Mouse (Mus musculus) limb, embryonic 14.5 days (tissue): ENCODE measurements at regions not wholly inside any gene's neighbourhood (a gene's known extent, or its start where the extent isn't known, plus 50 kb on each side); places are given as distances from the start of the nearest gene placed in this dataset.

Experiments
- ATAC-seq: fragments of 200-750 bp; cut with Nextera tagmentation; 2 replicates; pipeline ENCODE4 v1.8.0; 2017; ENCODE audit warnings: low read depth, moderate number of reproducible peaks, moderate TSS enrichment; ENCODE audit not compliant: low FRiP score
- DNase-seq: peaks from one replicate; pipeline ENCODE4 v3.0.0-alpha.2; 2015; ENCODE audit warnings: low spot score
- H3K27ac ChIP-seq: fragments of 300-500 bp; sonication (generic); replicated peaks from 2 replicates; pipeline ENCODE4 v1.5.1; 2014; ENCODE audit warnings: low read depth, mild to moderate bottlenecking, low read length, moderate library complexity, mixed read lengths
- H3K27me3 ChIP-seq: fragments of 300-500 bp; sonication (generic); 2 replicates; pipeline ENCODE4 v1.6.1; 2014; ENCODE audit warnings: low read length, mixed read lengths; ENCODE audit not compliant: control insufficient read depth, insufficient read depth
- H3K36me3 ChIP-seq: fragments of 300-500 bp; sonication (generic); 2 replicates; pipeline ENCODE4 v1.6.1; 2014; ENCODE audit warnings: mild to moderate bottlenecking, low read length, moderate library complexity, mixed read lengths; ENCODE audit not compliant: control insufficient read depth, insufficient read depth
- H3K4me1 ChIP-seq: fragments of 300-500 bp; sonication (generic); 2 replicates; pipeline ENCODE4 v1.6.1; 2014; ENCODE audit warnings: antibody characterized with exemption, low read length, mixed read lengths; ENCODE audit not compliant: control insufficient read depth, insufficient read depth
- H3K4me2 ChIP-seq: fragments of 300-500 bp; sonication (generic); replicated peaks from 2 replicates; pipeline ENCODE4 v1.6.1; 2014; ENCODE audit warnings: low read depth, mild to moderate bottlenecking, low read length, moderate library complexity; ENCODE audit not compliant: severe bottlenecking
- H3K4me3 ChIP-seq: fragments of 300-500 bp; sonication (generic); replicated peaks from 2 replicates; pipeline ENCODE4 v1.5.1; 2014; ENCODE audit warnings: low read length
- H3K9ac ChIP-seq: fragments of 300-500 bp; sonication (generic); 2 replicates; pipeline ENCODE4 v1.6.1; 2014; ENCODE audit warnings: mild to moderate bottlenecking, low read depth, low read length, moderate library complexity; ENCODE audit not compliant: severe bottlenecking
- H3K9me3 ChIP-seq: fragments of 300-500 bp; sonication (generic); 2 replicates; pipeline ENCODE4 v1.6.1; 2016; ENCODE audit warnings: low read length; ENCODE audit not compliant: control insufficient read depth
- POLR2A ChIP-seq: fragments of 200-500 bp; IDR thresholded peaks from 2 replicates; pipeline ENCODE4 v1.8.0; 2012; ENCODE audit warnings: inconsistent platforms, mild to moderate bottlenecking, moderate library complexity, borderline replicate concordance; ENCODE audit not compliant: insufficient read depth, insufficient read length; ENCODE audit errors: extremely low read depth
- WGBS: fragments of 180-500 bp; shearing (Covaris S2); extraction: QIAGEN DNeasy Blood & Tissue Kit; methylation state at CpG from one replicate; pipeline ENCODE4 v1.1.7; 2014; 5-methylcytosine and 5-hydroxymethylcytosine counted together

GRCm38 (mm10) chr4:55194552-55194951, 155.3 kb upstream of the Rad23b start:
- H3K9ac ChIP-seq, result no peak overlapping the region
- H3K9me3 ChIP-seq, result no peaks in the 10 kb centered on the region
- no peak overlapping the region for H3K27ac ChIP-seq
- no peak overlapping the region for H3K4me3 ChIP-seq
- WGBS, result 83% methylated on average over 4 of the region's 4 CpGs
- no peak for TF ChIP-seq POLR2A
- ATAC-seq, result no peak
- DNase-seq, result no peak
- H3K36me3 ChIP-seq, result no peaks in the 10 kb centered on the region
- no peaks in the 10 kb centered on the region for H3K27me3 ChIP-seq
- no peak overlapping the region for H3K4me2 ChIP-seq
- H3K4me1 ChIP-seq, result no peaks in the 10 kb centered on the region

DNA sequence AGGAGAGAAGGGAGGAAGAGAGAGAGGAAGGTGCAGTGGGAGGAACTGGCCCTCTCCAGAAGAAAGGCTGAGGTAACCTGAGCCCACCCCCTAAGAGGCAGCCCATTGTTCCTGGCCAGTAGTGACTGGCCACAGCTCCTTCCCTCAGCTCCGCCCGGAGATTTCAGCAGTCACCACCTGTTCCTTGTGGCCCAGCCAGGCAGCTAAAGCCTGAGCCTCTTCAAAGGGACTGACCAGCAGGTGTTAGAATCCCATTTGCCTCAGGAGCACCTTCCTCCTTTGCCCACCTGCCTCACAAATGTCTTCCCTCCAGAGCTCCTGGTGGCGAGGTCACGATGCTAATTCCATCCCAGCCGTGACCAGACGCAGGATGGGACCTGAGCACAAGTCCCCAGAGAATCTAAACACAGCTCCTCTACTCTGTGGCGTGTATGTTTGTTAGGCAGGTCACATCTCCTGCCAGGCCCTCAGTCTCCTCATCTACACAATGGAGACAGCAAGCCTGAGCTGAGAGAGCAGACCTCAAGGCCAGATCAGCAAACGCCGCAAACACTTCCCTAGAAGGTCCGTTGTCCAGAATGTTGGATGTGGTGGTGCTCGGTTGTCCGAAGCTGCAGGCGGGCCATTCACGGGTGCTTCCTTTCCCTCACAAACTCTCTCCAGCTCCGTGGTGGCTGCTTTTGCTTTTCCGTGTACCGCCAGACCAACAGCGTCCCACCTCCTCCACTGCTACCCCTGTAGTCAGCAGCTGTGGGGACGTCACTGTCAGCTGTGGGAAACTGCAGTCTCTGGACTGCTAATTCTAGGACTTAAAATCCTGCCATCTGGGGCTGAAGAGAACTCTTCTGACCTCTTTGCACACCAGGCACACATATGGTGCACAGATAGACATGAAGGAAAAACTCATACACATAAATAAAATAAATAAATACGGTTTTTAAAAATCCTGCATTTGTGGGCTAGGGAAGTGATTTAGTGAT, 145.8 kb upstream of the Rad23b start:
- TF ChIP-seq POLR2A, result no peak
- 30% methylated on average over 20 of the region's 20 CpGs for WGBS
- no peak overlapping the region for H3K27ac ChIP-seq
- H3K9ac ChIP-seq, result peak overlapping the region; percentile 22; the same call in 1 of the 2 replicates
- no peak overlapping the region for H3K4me3 ChIP-seq
- no peaks in the 10 kb centered on the region for H3K27me3 ChIP-seq
- H3K4me1 ChIP-seq, result peaks cover 16% of the 10 kb centered on the region
- peak overlapping the region; percentile 5; the same call in 1 of the 2 replicates for H3K4me2 ChIP-seq
- ATAC-seq, result peak; percentile 45; the same call in 1 of the 2 replicates
- peak; percentile 13 for DNase-seq
- no peaks in the 10 kb centered on the region for H3K36me3 ChIP-seq
- H3K9me3 ChIP-seq, result no peaks in the 10 kb centered on the region

GRCm38 (mm10) chr4:55206226-55206625, 143.6 kb upstream of the Rad23b start:
- Histone ChIP-seq H3K9me3 (no peaks in the 10 kb centered on the region), H3K4me1 (peaks cover 18% of the 10 kb centered on the region), H3K9ac (no peak overlapping the region), H3K36me3 (no peaks in the 10 kb centered on the region), H3K27me3 (no peaks in the 10 kb centered on the region), H3K4me3 (no peak overlapping the region), H3K4me2 (no peak overlapping the region), H3K27ac (no peak overlapping the region)
- DNase-seq (no peak), ATAC-seq (no peak)
- whole genome bisulfite sequencing, result 77% methylated on average over 3 of the region's 3 CpGs
- TF ChIP-seq POLR2A, result no peak

DNA sequence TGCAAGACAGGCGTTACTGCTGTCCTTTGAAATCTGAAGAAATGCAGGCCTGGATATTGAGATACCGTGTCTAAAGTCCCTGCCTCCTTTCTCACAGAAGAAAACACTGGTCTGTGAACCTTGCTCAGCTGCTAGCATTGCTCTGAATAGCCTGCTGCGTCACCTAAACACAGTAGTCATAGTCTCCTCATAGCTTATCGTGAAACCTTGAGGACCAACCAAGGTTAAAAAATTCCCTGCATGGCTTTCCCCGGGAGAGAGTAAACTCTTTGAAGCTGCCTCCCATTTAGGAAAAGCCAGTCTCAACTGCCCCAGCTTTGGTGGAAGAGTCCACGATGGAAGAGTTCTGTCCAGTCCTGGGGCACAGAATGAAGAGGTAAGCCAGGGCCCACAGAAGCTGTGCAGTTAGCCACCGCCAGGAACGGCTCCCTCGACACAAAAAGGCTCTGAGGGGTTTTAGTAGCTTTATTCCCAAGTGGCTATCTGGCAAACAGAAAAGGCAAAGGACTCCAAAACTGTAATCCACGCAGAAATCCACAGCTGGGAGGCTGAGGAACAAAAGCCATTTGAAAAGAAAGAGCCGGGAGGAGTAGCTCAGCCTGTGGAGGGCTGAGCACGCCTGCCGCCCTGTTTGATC, 142.0 kb upstream of the Rad23b start:
- no peak for ATAC-seq
- Histone ChIP-seq H3K36me3 (no peaks in the 10 kb centered on the region), H3K4me1 (peaks cover 18% of the 10 kb centered on the region), H3K4me2 (peak overlapping the region; percentile 25), H3K9me3 (no peaks in the 10 kb centered on the region), H3K4me3 (no peak overlapping the region), H3K27ac (no peak overlapping the region), H3K9ac (no peak overlapping the region), H3K27me3 (no peaks in the 10 kb centered on the region)
- DNase-seq, result no peak
- WGBS, result 35% methylated on average over 13 of the region's 13 CpGs
- TF ChIP-seq POLR2A, result no peak

DNA sequence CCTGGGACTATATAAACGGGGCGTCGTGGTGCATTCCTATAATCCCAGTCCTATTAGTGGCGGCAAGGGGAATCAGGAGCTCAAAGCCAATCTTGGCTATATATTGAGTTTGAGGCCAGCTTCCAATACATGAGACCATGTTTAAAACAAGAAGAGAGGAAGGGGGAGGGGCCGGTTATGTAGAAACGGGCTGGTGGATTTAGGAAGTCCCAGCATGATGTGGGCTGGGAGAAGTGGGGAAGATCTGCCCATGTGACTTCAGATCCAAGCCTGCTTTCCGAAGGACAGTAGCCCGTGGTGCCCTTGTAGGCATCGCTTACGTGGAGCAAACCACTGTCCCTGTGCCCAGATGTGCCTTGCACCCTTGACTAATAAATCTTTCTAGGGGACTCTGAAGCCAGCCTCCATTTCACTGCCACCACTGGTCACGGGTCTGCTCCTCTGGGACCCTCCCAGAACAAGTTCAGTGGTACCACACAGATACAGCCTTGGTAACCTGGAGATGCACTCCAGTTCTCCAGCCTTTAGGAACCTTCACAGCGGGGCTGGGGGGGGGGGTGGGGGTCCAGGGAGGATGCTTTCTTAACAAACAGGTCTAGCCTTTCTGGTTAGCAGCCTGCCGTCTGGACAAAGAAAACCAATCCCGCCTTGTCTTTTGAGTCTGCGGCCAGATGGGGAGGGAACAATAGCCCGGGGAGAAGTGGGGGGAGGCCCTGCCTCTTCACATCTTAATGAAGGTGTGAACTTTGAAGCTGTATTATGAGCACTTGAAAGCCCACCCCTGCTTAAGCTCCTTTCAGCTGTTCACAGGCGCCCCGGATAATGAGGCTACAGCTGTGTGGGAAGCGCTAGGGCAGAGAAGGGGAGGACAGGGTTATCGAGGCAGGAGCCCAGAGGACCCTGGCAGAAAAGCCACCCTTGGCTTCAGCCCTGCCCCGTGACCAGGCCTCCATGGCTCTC, 141.2 kb upstream of the Rad23b start:
- ATAC-seq (peak; percentile 25; the same call in 1 of the 2 replicates), DNase-seq (peak; percentile 40)
- peaks cover 17% of the 10 kb centered on the region for H3K4me1 ChIP-seq
- no peaks in the 10 kb centered on the region for H3K9me3 ChIP-seq
- TF ChIP-seq POLR2A, result no peak
- peak overlapping the region; percentile 25 for H3K4me2 ChIP-seq
- no peaks in the 10 kb centered on the region for H3K36me3 ChIP-seq
- no peak overlapping the region for H3K27ac ChIP-seq
- 11% methylated on average over 21 of the region's 21 CpGs for WGBS
- H3K27me3 ChIP-seq, result no peaks in the 10 kb centered on the region
- H3K9ac ChIP-seq, result peak overlapping the region; percentile 31
- no peak overlapping the region for H3K4me3 ChIP-seq
